Mouse (Mus musculus) cortical plate, adult 2 months (tissue): ENCODE measurements around the gene Sctr.

Source experiments
- CTCF ChIP-seq: fragments of 200-500 bp; IDR thresholded peaks from 2 replicates; pipeline ENCODE4 v1.5.1; 2011; ENCODE audit warnings: mild to moderate bottlenecking, control low read depth, low read length; ENCODE audit not compliant: insufficient read depth; ENCODE audit errors: extremely low read depth
- POLR2A ChIP-seq: fragments of 200-500 bp; IDR thresholded peaks from 2 replicates; pipeline ENCODE4 v1.6.1; 2011; ENCODE audit warnings: mild to moderate bottlenecking, low read length, control low read depth; ENCODE audit not compliant: insufficient read depth; ENCODE audit errors: extremely low read depth

DNA sequence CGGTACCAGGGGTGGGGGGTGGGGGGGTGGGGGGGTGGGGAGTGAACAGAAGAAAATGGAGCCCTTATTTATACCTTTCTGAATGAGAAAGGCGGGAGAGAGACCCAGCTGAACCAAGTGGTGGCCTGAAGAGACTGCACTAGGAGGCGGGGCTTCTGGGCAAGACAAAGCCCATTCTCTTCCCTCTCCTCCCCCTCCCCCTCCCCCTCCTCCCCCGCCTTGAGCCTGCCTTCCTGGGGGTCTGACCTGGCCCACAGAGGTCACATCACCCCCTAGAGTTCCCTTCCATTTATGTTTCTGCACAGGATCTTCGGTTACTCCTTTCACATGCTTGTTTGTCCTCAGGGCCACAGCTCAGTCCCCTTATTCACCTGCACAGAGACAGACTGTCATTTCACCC is 82.5 kb downstream of the Sctr start:
- no peak for TF ChIP-seq CTCF
- TF ChIP-seq POLR2A, result no peak
